Mouse (Mus musculus) spleen, embryonic (tissue): ENCODE measurements around the gene Stx6.

ENCODE experiments used
- CTCF ChIA-PET: fragments of 350-600 bp; sonication (Branson Sonifier 250); formaldehyde crosslinking; loops from one replicate; lab custom pipeline; 2022; lab: Charles Lee

Stx6 gene

GRCm38 (mm10) chr1:155229464-155230411 is 71.2 kb downstream of the Stx6 start:
- CTCF ChIA-PET: interaction anchor here (0.6 kb wide), 1 partner anchor 16 kb away, joined by 8 read pairs; no protein-coding TSS in a partner anchor

DNA sequence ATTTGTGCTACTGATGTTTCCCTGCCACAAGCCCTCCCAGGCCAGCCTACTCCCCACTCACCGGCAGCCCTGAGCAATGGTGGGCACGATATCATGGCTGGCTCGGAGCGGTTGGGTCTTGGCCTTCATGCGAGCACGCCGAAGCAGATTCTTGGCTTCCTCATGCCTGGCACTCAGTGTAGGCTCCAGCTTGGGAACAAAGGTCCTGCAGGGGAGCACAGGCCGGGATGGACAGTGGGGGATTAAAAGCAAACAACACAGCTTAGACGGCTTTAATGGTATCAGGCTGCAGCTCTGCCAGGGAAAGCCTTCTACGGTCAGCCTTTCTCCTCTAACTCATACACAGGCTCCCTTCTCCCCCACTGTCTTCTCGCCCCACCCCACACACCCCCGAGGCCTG is 73.9 kb downstream of the Stx6 start:
- CTCF ChIA-PET: interaction anchor here (0.6 kb wide), 2 partner anchors 31 to 459 kb away, joined by 3 to 5 read pairs; no protein-coding TSS in a partner anchor

DNA sequence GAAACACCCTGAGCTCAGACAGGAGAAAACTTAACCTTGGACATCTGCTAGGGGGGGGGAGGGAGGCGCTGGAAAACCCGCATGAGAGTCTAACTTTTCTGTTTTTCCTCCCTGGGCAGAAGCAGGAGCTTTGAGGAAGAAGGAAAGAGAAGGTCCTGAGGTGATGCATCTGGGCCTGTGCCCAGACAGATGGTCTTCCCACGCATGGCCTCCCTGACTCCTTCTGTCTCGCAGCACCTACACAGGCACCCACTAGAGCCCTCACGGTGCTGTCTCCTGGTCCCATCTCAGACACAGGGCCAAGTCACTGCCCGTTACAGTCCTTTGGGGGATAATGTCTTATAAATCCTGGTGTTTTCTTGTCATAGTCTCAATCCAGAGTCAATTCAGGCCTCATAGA is 74.3 kb downstream of the Stx6 start:
- CTCF ChIA-PET: interaction anchor here (0.6 kb wide), 2 partner anchors 32 to 459 kb away, joined by 3 to 5 read pairs; no protein-coding TSS in a partner anchor

DNA sequence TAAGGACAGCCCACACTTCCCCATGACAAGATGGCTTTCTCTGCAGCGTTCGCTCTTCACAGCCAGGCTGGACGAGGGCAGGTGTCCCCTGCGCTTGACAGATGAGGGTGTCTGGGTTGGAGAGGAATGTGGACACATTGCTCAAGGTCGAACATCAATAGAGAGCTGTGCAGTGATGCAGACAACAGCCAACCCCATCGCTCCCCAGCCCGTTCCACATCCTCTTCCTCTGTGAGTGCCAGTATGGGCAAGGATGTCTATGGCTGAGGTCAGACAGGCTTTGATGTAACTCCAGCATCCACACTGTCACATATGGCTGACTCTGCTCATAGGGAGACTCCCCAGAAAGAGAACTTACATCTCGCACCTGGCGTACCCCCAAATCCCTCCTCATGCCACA is 74.9 kb downstream of the Stx6 start:
- CTCF ChIA-PET: no interaction called here

- CTCF ChIA-PET: no interaction called here
These were observed 75.6 kb downstream of the Stx6 start for GRCm38 (mm10) chr1:155233931-155234607.

DNA sequence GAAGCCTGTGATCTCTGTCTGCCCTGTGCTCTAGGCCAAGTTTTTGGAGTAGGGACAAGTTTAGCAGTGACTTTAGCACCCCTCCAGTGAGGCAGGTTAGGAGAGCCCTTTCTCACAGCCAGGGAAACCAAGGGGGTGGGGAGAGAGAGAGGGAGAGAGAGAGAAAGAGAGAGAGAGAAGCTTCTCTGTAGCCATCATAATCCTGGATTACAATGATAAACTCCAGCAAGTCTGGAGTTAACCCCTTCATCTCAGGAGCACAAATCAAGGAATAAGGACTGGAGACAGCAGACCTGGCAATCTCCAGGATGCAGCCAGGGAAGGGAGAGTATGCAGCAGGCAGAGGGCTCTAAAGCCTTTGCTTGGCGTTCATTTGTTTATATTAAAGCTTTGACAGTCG is 77.1 kb downstream of the Stx6 start:
- CTCF ChIA-PET: no interaction called here

GRCm38 (mm10) chr1:155236306-155237024 is 78.0 kb downstream of the Stx6 start:
- CTCF ChIA-PET: no interaction called here

- CTCF ChIA-PET: no interaction called here
These were observed 78.9 kb downstream of the Stx6 start for GRCm38 (mm10) chr1:155237390-155237789.

GRCm38 (mm10) chr1:155238126-155238525 is 79.6 kb downstream of the Stx6 start:
- CTCF ChIA-PET: no interaction called here

DNA sequence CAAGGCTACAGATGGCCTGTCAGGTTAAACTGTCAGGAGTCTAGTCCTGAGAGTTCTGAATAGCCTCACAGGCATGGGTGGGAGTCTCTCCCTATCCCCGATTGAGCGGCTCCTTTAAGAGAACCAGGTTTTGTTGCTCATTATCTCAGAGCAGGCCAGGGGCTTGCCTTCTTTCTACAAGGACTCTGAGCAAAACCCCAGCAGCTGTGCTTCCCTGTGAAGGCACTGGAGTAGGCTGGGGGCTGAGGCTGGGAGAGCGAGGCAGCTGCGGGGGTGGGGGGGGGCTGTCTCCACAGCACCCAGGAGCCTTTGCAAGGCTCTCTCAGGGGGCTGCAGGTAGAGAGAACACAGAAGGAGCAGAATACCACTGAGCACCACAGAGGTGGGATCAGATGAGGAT is 80.7 kb downstream of the Stx6 start:
- CTCF ChIA-PET: no interaction called here

DNA sequence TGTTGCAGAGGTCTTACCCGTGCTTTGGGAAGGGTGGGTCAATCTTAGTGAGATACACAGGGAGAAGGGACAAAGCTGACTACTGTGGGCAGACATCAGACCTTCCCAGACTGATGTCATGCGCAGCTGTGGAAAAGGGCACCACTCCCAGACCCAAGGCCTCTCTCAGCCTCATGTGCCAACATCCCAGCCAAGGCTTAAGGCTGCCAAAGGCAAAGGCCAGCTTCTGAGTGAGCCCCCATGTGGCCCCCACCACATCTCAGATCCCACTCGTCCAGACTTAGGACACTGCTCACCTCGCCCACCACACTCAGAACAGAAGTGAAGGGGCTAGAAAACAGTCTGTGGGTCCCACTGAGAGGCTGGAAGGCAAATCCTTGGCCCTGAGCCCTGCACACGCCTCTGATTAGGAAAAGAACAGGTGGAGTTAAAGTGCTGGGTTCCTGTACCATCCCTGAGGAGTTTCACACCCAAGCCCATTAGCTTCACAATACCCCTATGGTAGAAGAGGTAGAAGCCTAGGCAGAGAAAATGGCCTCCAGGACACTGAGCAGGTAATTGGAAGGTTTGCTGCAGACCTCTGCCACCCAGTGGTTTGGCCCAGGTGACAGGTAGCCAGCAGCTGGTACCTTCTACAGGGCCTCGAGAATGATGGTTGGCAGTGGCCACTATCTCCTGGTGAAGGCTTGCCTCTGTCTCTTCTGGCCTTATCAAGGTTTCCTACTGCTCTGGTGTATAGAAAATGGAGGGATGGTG is 81.6 kb downstream of the Stx6 start:
- CTCF ChIA-PET: no interaction called here

DNA sequence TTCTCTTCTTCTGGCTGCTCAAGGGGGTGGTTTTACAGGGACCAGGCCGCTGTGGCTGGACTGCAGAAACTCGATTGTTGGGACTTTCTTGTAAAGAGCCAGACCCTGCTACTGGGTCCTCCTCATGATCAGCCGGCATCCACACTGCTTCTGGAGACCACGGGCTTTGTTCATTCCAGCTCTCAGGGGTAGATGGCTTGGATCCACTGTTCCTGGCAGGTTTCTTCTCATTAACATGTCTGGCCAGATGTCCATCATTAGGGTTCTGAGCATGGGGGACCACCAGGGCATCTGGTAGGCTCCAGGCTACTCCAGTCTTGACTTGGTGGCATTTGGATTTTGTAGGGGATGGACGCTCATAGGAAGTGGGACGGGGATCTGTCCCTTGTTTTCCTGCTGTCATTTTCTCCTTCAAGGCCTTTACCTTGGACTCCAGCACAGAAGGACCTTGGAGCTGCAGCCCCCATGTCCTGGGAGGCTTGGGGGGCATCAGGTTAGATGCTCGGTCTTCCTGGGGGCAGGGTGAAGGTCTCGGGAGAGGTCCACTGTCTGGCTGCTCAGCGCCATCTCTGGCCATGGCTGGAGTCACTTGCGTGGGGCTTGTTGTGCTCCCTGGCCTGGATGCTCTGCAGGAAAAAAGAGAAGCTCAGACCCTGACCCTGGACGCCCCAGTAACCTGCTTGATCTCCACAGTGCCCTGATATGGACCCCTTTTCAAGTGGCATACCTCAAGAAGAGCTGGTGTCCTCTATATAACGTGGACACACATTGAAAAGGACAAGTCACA is 83.4 kb downstream of the Stx6 start:
- CTCF ChIA-PET: no interaction called here

- CTCF ChIA-PET: no interaction called here
These were observed 83.9 kb downstream of the Stx6 start for GRCm38 (mm10) chr1:155242488-155242745.

GRCm38 (mm10) chr1:155243797-155244770 is 85.6 kb downstream of the Stx6 start, which contains the start of gene BC034090:
Gene BC034090, minus strand, starts transcription at chr1:155244444.
- CTCF ChIA-PET: no interaction called here

- CTCF ChIA-PET: no interaction called here
These were observed 86.3 kb downstream of the Stx6 start for GRCm38 (mm10) chr1:155244771-155245211.

DNA sequence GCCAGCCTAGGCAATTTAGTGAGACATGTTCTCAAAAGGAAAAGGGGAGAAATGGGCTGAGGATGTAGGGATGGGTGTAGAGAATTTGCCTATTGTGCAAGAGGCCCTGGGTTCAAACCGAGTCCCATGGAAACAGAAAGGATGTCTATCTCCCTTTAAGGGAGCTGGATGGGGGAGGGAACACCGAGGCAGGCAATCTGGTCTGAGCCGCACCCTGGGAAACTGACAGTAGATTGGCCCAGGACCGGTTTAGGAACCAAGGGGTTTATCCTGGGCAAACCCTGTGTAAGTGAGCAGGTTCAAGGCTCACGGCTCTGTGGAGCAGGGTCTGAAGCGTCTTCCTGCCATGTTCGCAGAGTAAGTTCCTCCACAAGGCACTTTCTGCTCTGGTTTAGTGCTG is 87.0 kb downstream of the Stx6 start:
- CTCF ChIA-PET: interaction anchor here (0.7 kb wide), 1 partner anchor 16 kb away, joined by 8 read pairs; no protein-coding TSS in a partner anchor

DNA sequence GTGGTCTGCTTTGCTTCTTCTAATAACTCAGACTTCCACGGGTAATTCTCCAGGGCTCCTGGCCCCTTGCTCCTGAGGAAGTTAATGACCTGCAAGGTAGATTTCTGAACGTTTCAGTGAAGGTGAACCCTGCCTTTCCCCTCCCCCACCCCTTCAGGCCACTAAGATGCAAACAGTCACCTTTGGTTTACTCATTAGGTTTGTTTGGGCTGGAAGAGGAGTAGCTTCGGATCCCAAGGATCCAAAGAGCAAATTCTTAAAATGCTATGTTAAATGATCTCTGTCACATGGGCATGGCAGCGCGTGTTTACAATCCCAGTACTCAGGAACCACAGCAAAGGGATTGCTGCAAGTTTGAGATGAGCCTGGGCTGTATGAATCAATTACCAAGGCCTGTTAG is 88.9 kb downstream of the Stx6 start:
- CTCF ChIA-PET: no interaction called here

GRCm38 (mm10) chr1:155248041-155248440 is 89.5 kb downstream of the Stx6 start:
- CTCF ChIA-PET: no interaction called here

- CTCF ChIA-PET: no interaction called here
These were observed 91.4 kb downstream of the Stx6 start for GRCm38 (mm10) chr1:155249896-155250295.
